Mouse (Mus musculus) embryonic stem cell, embryonic (primary cell): Measurements from ENCODE around the gene Taf15.
"Not testable (repeated sequence)": the region's sequence is repeated elsewhere in the genome, so short reads cannot be mapped to it uniquely, and the experiment has no call there.

Experiments
- CTCF ChIA-PET, 4 experiments: fragments of 300-600 bp in 2 of 4; fragments of 350-600 bp in 2 of 4; sonication (Branson Sonifier 250); formaldehyde crosslinking; loops; one replicate each; lab custom pipeline; 2022; ENCODE audit warnings: inconsistent platforms in 2 of 4; lab: Charles Lee
- POLR2A ChIA-PET, 4 experiments: fragments of 300-600 bp in 2 of 4; fragments of 350-600 bp in 2 of 4; sonication (Branson Sonifier 250); formaldehyde crosslinking; loops; one replicate each; lab custom pipeline; 2022; ENCODE audit warnings: antibody characterized with exemption in 4 of 4, inconsistent platforms in 1 of 4; lab: Charles Lee

Taf15 gene

DNA sequence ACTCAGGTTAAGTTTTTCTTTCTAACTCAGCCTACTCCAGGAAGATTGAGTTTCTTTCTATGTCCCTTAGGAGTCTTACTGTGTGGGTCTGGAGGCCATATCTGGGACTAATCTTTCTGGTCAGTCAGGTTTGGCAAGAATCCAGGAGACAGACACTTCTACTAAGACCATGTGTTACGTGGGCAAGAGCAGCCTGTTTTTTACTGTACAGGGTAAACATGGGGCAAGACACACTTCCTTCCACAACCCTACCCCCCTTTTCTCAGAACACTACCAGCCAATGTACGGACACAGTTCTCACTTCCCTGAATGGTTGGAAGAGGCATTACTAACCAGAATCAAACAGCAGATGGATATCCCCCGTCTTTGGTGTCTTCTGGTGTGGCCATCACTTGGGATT lies 71.3 kb downstream of the Taf15 start:
- POLR2A ChIA-PET: no interaction called here

DNA sequence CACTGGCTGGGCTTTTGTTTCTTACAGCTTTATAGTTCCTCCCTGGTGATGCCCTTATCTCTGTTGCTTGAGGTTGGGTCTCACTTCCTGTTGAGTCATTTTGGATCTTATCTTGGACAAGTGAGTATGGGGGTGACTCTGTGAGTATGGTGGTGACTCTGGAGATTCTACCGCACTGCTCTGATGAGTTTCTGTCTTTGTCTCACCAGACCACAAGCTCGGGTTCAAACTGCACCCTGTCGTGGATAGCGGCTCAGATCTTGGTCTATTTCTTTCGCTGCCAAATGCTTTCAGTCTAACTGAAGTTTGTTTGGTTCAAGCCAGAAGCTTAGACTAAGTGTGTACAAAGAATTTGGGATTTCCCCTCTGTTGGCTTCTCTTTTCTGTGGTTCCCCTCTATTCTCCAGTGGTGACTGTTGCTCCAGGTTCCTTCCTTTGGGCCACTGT lies 77.3 kb downstream of the Taf15 start:
- POLR2A ChIA-PET: interaction anchor here in 1 of 4 experiments (1.8 kb wide), 1 partner anchor 279 kb away, joined by 4 read pairs; no protein-coding TSS in a partner anchor
- CTCF ChIA-PET: interaction anchor here in 1 of 4 experiments (0.7 kb wide), 1 partner anchor 207 kb away, joined by 3 read pairs; no protein-coding TSS in a partner anchor

More for the DNA sequence above, 71.3 kb downstream of the Taf15 start:
- CTCF ChIA-PET: no interaction called here

DNA sequence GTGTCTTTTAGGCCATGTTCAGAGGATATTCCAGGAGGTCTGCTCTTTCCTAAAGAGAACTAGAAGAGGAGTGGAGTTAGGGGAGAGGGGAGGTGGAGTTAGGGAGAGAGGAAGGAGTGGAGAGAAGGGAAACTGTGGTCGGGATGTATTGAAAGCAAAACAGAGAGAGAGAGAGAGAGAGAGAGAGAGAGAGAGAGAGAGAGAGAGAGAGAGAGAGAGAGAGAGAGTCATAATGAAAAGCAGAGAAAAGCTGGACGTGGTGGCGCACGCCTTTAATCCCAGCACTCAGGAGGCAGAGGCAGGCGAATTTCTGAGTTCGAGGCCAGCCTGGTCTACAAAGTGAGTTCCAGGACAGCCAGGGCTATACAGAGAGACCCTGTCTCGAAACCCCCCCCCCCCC lies 78.2 kb downstream of the Taf15 start:
- CTCF ChIA-PET: not testable (repeated sequence)
- POLR2A ChIA-PET: interaction anchor here in 1 of 4 experiments (1.3 kb wide), 1 partner anchor 187 kb away, joined by 5 read pairs; no protein-coding TSS in a partner anchor

- ChIA-PET CTCF (no interaction called here), POLR2A (interaction anchor here in 1 of 4 experiments (1.3 kb wide), 1 partner anchor 187 kb away, joined by 5 read pairs; no protein-coding TSS in a partner anchor)
These were observed 78.8 kb downstream of the Taf15 start for GRCm38 (mm10) chr11:83551668-83552067.
